Mouse (Mus musculus): ENCODE data around the gene Adamts17. TPM values are rescaled to one million over a fixed set of nuclear protein-coding genes. Genes with fewer than 3 reads are reported as not detected.

Adamts17 gene
- polyA plus RNA-seq (2014; fragmentation: Nextera tagmentation; extraction: Ambion mirVana): 1.8 TPM in 2 replicates

GRCm38 (mm10) chr7:66839463-66840007 is at the start of gene Adamts17:
Gene Adamts17 (plus strand): TSS chr7:66839735.
- Histone ChIP-seq H3K27ac (ENCODE audit: low read depth, low read length) (peak within 1 kb of the TSS; percentile 55; the same call in 1 of the 2 replicates), H3K36me3 (ENCODE audit: control insufficient read depth, insufficient read depth, low read length) (no peaks in the 10 kb centered on the region), H3K4me2 (ENCODE audit: low read depth) (peak within 1 kb of the TSS; percentile 90), H3K9ac (ENCODE audit: low read length) (peak within 1 kb of the TSS; percentile 33), H3K4me3 (ENCODE audit: low read depth, low read length) (peak within 1 kb of the TSS; percentile 47), H3K4me1 (ENCODE audit: control insufficient read depth, insufficient read depth, low read length) (peaks cover 4% of the 10 kb centered on the region; the same call in 1 of the 2 replicates), H3K27me3 (ENCODE audit: control insufficient read depth, insufficient read depth, low read length) (peaks cover 8% of the 10 kb centered on the region; the same call in 1 of the 2 replicates), H3K9me3 (ENCODE audit: control insufficient read depth, low read length) (no peaks in the 10 kb centered on the region)
- ATAC-seq (ENCODE audit: insufficient read depth, low FRiP score, low TSS enrichment) (peak; percentile 96), DNase-seq (ENCODE audit: low spot score) (peak; percentile 93)
- WGBS: under 1% methylated on average over 30 of the region's 30 CpGs

GRCm38 (mm10) chr7:66789860-66790748 is 49.4 kb upstream of the Adamts17 start:
- WGBS: 24% methylated on average over 8 of the region's 8 CpGs
- ATAC-seq (ENCODE audit: insufficient read depth, low FRiP score, low TSS enrichment) (no peak), DNase-seq (ENCODE audit: low spot score) (no peak)
- Histone ChIP-seq H3K4me2 (ENCODE audit: low read depth) (no peak overlapping the region), H3K9me3 (ENCODE audit: control insufficient read depth, low read length) (no peaks in the 10 kb centered on the region), H3K36me3 (ENCODE audit: control insufficient read depth, insufficient read depth, low read length) (no peaks in the 10 kb centered on the region), H3K27me3 (ENCODE audit: control insufficient read depth, insufficient read depth, low read length) (no peaks in the 10 kb centered on the region), H3K9ac (ENCODE audit: low read length) (no peak overlapping the region), H3K4me1 (ENCODE audit: control insufficient read depth, insufficient read depth, low read length) (0 out of 2 replicates have a peak, but pooled peaks cover 3% of the 10 kb centered on the region), H3K27ac (ENCODE audit: low read depth, low read length) (no peak overlapping the region), H3K4me3 (ENCODE audit: low read depth, low read length) (no peak overlapping the region)

- DNase-seq (ENCODE audit: low spot score) (no peak), ATAC-seq (ENCODE audit: insufficient read depth, low FRiP score, low TSS enrichment) (no peak)
- H3K9ac ChIP-seq (ENCODE audit: low read length): no peak overlapping the region
- H3K4me2 ChIP-seq (ENCODE audit: low read depth): no peak overlapping the region
- no peaks in the 10 kb centered on the region for H3K27me3 ChIP-seq (ENCODE audit: control insufficient read depth, insufficient read depth, low read length)
- no peaks in the 10 kb centered on the region for H3K36me3 ChIP-seq (ENCODE audit: control insufficient read depth, insufficient read depth, low read length)
- H3K9me3 ChIP-seq (ENCODE audit: control insufficient read depth, low read length): no peaks in the 10 kb centered on the region
- 0 out of 2 replicates have a peak, but pooled peaks cover 3% of the 10 kb centered on the region for H3K4me1 ChIP-seq (ENCODE audit: control insufficient read depth, insufficient read depth, low read length)
- H3K27ac ChIP-seq (ENCODE audit: low read depth, low read length): no peak overlapping the region
- 87% methylated on average over 3 of the region's 3 CpGs for WGBS
- H3K4me3 ChIP-seq (ENCODE audit: low read depth, low read length): no peak overlapping the region
Observed at GRCm38 (mm10) chr7:66791022-66791421, 48.5 kb upstream of the Adamts17 start.

GRCm38 (mm10) chr7:66796909-66797308 is 42.6 kb upstream of the Adamts17 start:
- Histone ChIP-seq H3K36me3 (ENCODE audit: control insufficient read depth, insufficient read depth, low read length) (no peaks in the 10 kb centered on the region), H3K4me3 (ENCODE audit: low read depth, low read length) (no peak overlapping the region), H3K4me2 (ENCODE audit: low read depth) (no peak overlapping the region), H3K27me3 (ENCODE audit: control insufficient read depth, insufficient read depth, low read length) (no peaks in the 10 kb centered on the region), H3K27ac (ENCODE audit: low read depth, low read length) (no peak overlapping the region), H3K4me1 (ENCODE audit: control insufficient read depth, insufficient read depth, low read length) (no peaks in the 10 kb centered on the region), H3K9me3 (ENCODE audit: control insufficient read depth, low read length) (no peaks in the 10 kb centered on the region), H3K9ac (ENCODE audit: low read length) (no peak overlapping the region)
- ATAC-seq (ENCODE audit: insufficient read depth, low FRiP score, low TSS enrichment) (no peak), DNase-seq (ENCODE audit: low spot score) (no peak)
- WGBS: 84% methylated on average over 1 of the region's 1 CpGs

- no peak for ATAC-seq (ENCODE audit: insufficient read depth, low FRiP score, low TSS enrichment)
- Histone ChIP-seq H3K9me3 (ENCODE audit: control insufficient read depth, low read length) (no peaks in the 10 kb centered on the region), H3K4me2 (ENCODE audit: low read depth) (no peak overlapping the region), H3K27ac (ENCODE audit: low read depth, low read length) (no peak overlapping the region), H3K9ac (ENCODE audit: low read length) (no peak overlapping the region), H3K36me3 (ENCODE audit: control insufficient read depth, insufficient read depth, low read length) (no peaks in the 10 kb centered on the region), H3K4me3 (ENCODE audit: low read depth, low read length) (no peak overlapping the region), H3K27me3 (ENCODE audit: control insufficient read depth, insufficient read depth, low read length) (no peaks in the 10 kb centered on the region), H3K4me1 (ENCODE audit: control insufficient read depth, insufficient read depth, low read length) (no peaks in the 10 kb centered on the region)
- no peak for DNase-seq (ENCODE audit: low spot score)
- WGBS: 80% methylated on average over 1 of the region's 1 CpGs
Observed at GRCm38 (mm10) chr7:66797345-66797744, 42.2 kb upstream of the Adamts17 start.

GRCm38 (mm10) chr7:66798826-66799225 is 40.7 kb upstream of the Adamts17 start:
- Histone ChIP-seq H3K9ac (ENCODE audit: low read length) (no peak overlapping the region), H3K4me2 (ENCODE audit: low read depth) (no peak overlapping the region), H3K4me1 (ENCODE audit: control insufficient read depth, insufficient read depth, low read length) (peaks cover 5% of the 10 kb centered on the region; the same call in 1 of the 2 replicates), H3K27me3 (ENCODE audit: control insufficient read depth, insufficient read depth, low read length) (no peaks in the 10 kb centered on the region), H3K36me3 (ENCODE audit: control insufficient read depth, insufficient read depth, low read length) (no peaks in the 10 kb centered on the region), H3K4me3 (ENCODE audit: low read depth, low read length) (no peak overlapping the region), H3K27ac (ENCODE audit: low read depth, low read length) (no peak overlapping the region), H3K9me3 (ENCODE audit: control insufficient read depth, low read length) (no peaks in the 10 kb centered on the region)
- no peak for DNase-seq (ENCODE audit: low spot score)
- 62% methylated on average over 5 of the region's 5 CpGs for WGBS
- no peak for ATAC-seq (ENCODE audit: insufficient read depth, low FRiP score, low TSS enrichment)

- H3K27ac ChIP-seq (ENCODE audit: low read depth, low read length): no peak overlapping the region
- 77% methylated on average over 5 of the region's 5 CpGs for WGBS
- H3K9me3 ChIP-seq (ENCODE audit: control insufficient read depth, low read length): no peaks in the 10 kb centered on the region
- DNase-seq (ENCODE audit: low spot score): no peak
- no peak overlapping the region for H3K4me3 ChIP-seq (ENCODE audit: low read depth, low read length)
- H3K27me3 ChIP-seq (ENCODE audit: control insufficient read depth, insufficient read depth, low read length): no peaks in the 10 kb centered on the region
- H3K4me2 ChIP-seq (ENCODE audit: low read depth): no peak overlapping the region
- ATAC-seq (ENCODE audit: insufficient read depth, low FRiP score, low TSS enrichment): no peak
- no peaks in the 10 kb centered on the region for H3K36me3 ChIP-seq (ENCODE audit: control insufficient read depth, insufficient read depth, low read length)
- no peak overlapping the region for H3K9ac ChIP-seq (ENCODE audit: low read length)
- peaks cover 6% of the 10 kb centered on the region; the same call in 1 of the 2 replicates for H3K4me1 ChIP-seq (ENCODE audit: control insufficient read depth, insufficient read depth, low read length)
Observed at GRCm38 (mm10) chr7:66800784-66801183, 38.8 kb upstream of the Adamts17 start.

GRCm38 (mm10) chr7:66801785-66802184 is 37.8 kb upstream of the Adamts17 start:
- DNase-seq (ENCODE audit: low spot score) (no peak), ATAC-seq (ENCODE audit: insufficient read depth, low FRiP score, low TSS enrichment) (no peak)
- Histone ChIP-seq H3K9me3 (ENCODE audit: control insufficient read depth, low read length) (no peaks in the 10 kb centered on the region), H3K36me3 (ENCODE audit: control insufficient read depth, insufficient read depth, low read length) (no peaks in the 10 kb centered on the region), H3K4me2 (ENCODE audit: low read depth) (no peak overlapping the region), H3K27ac (ENCODE audit: low read depth, low read length) (no peak overlapping the region), H3K4me1 (ENCODE audit: control insufficient read depth, insufficient read depth, low read length) (peaks cover 6% of the 10 kb centered on the region; the same call in 1 of the 2 replicates), H3K9ac (ENCODE audit: low read length) (no peak overlapping the region), H3K4me3 (ENCODE audit: low read depth, low read length) (no peak overlapping the region), H3K27me3 (ENCODE audit: control insufficient read depth, insufficient read depth, low read length) (no peaks in the 10 kb centered on the region)

All from neural tube, embryonic 11.5 days (tissue).